Mouse (Mus musculus) stomach, postnatal 0 days (tissue): ENCODE measurements around the gene Dnhd1.

Source experiments
- CTCF ChIP-seq: IDR thresholded peaks from 2 replicates; pipeline ENCODE4 v1.5.1; 2016; ENCODE audit warnings: antibody characterized with exemption, low read depth, mild to moderate bottlenecking, moderate library complexity
- EP300 ChIP-seq: optimal IDR thresholded peaks from 2 replicates; pipeline ENCODE3; 2016; ENCODE audit warnings: antibody characterized with exemption

- TF ChIP-seq CTCF (no peak), EP300 (no peak)
Measured at GRCm38 (mm10) chr7:105751491-105752433, 101.1 kb downstream of the Dnhd1 start, which contains the start of gene Tpp1.
